Mouse (Mus musculus) stomach, embryonic 14.5 days (tissue): ENCODE data around the gene Acss3. TPM values are rescaled to one million over a fixed set of nuclear protein-coding genes. Genes with fewer than 3 reads are reported as not detected.

Experiments
- ATAC-seq: fragments of 200-750 bp; cut with Nextera tagmentation; 2 replicates; pipeline ENCODE4 v1.8.0; 2017; ENCODE audit warnings: low read depth, moderate TSS enrichment; ENCODE audit not compliant: insufficient number of reproducible peaks, insufficient read depth, low FRiP score
- H3K27ac ChIP-seq: fragments of 300-500 bp; sonication (generic); 2 replicates; pipeline ENCODE4 v1.5.1; 2014; ENCODE audit warnings: mild to moderate bottlenecking, low read length, moderate library complexity, mixed read lengths
- H3K27me3 ChIP-seq: fragments of 300-500 bp; sonication (generic); 2 replicates; pipeline ENCODE4 v1.6.1; 2014; ENCODE audit warnings: low read length, control low read depth, mixed read lengths; ENCODE audit not compliant: control insufficient read depth, insufficient read depth
- H3K36me3 ChIP-seq: fragments of 300-500 bp; sonication (generic); 2 replicates; pipeline ENCODE4 v1.6.1; 2014; ENCODE audit warnings: mild to moderate bottlenecking, control low read depth, low read length, moderate library complexity, mixed read lengths; ENCODE audit not compliant: control insufficient read depth, insufficient read depth
- H3K4me1 ChIP-seq: fragments of 300-500 bp; sonication (generic); 2 replicates; pipeline ENCODE4 v1.6.1; 2014; ENCODE audit warnings: low read length, control low read depth, mixed read lengths; ENCODE audit not compliant: control insufficient read depth, insufficient read depth
- H3K4me2 ChIP-seq: fragments of 300-500 bp; sonication (generic); replicated peaks from 2 replicates; pipeline ENCODE4 v1.6.1; 2014; ENCODE audit warnings: low read depth, low read length, control low read depth
- H3K4me3 ChIP-seq: fragments of 300-500 bp; sonication (generic); 2 replicates; pipeline ENCODE4 v1.5.1; 2014; ENCODE audit warnings: low read depth, low read length, control low read depth
- H3K9ac ChIP-seq: fragments of 300-500 bp; sonication (generic); replicated peaks from 2 replicates; pipeline ENCODE4 v1.6.1; 2014; ENCODE audit warnings: low read depth, mild to moderate bottlenecking, control low read depth, low read length, moderate library complexity, mixed read lengths
- H3K9me3 ChIP-seq: fragments of 300-500 bp; sonication (generic); 2 replicates; pipeline ENCODE4 v1.6.1; 2016; ENCODE audit warnings: low read depth, low read length, control low read depth; ENCODE audit not compliant: control insufficient read depth
- WGBS: fragments of 180-500 bp; shearing (Covaris S2); extraction: QIAGEN DNeasy Blood & Tissue Kit; methylation state at CpG from one replicate; pipeline ENCODE4 v1.1.7; 2014; 5-methylcytosine and 5-hydroxymethylcytosine counted together
- polyA plus RNA-seq: library from polyadenylated mRNA; unstranded; fragments of >200 nt; fragmentation: Nextera tagmentation; extraction: Ambion mirVana; gene quantifications from 2 replicates; pipeline ENCODE4 v1.2.1, GENCODE M21; 2014

The Acss3 gene
- polyA plus RNA-seq, 1 experiment from 2014 or later = 2.0 TPM

DNA sequence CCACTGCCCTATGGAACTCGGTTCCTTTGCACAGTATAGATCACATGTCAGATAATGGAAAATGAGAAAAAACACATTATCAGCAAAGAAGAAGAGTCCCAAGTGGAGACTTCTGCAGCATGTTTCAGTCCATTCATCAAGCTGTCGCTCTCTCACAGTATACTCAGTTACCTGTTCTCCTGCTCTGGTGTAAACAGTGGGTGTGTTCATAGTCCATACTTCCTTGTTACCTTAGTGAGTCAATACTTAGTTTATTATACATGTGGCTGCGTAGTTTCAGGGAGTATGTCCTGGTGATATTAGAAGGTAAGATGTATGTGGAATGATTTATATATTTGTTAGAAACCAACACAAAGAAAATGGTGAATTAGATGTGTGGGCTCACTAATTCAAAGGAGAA, 198.7 kb downstream of the Acss3 start:
- peak; percentile 56; the same call in 1 of the 2 replicates for ATAC-seq
- Histone ChIP-seq H3K4me2 (no peak overlapping the region), H3K4me3 (no peak overlapping the region), H3K9ac (no peak overlapping the region), H3K36me3 (no peaks in the 10 kb centered on the region), H3K9me3 (no peaks in the 10 kb centered on the region), H3K27me3 (no peaks in the 10 kb centered on the region), H3K27ac (no peak overlapping the region), H3K4me1 (no peaks in the 10 kb centered on the region)
- 68% methylated on average over 3 of the region's 3 CpGs for WGBS

DNA sequence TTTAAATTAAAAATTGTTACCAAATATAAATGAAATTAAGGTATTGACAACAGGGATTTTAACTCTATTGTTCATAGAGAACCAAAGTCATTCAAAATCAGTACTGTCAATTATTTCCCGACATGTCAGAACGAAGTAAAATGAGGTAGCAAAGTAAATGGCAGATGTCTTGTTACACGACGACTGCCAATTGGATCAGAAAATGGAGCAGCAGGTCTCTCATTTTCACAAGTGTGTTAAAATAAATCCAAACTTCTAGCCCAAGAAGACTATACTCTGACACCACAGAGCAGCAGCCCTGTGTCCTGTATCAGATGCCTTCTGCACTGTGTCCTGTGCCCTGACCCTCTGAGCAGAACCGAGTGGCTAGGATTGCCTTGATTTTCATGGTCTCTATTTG, 199.1 kb downstream of the Acss3 start:
- ATAC-seq = no peak
- Histone ChIP-seq H3K27ac (no peak overlapping the region), H3K36me3 (no peaks in the 10 kb centered on the region), H3K4me3 (no peak overlapping the region), H3K4me1 (no peaks in the 10 kb centered on the region), H3K9me3 (no peaks in the 10 kb centered on the region), H3K9ac (no peak overlapping the region), H3K27me3 (no peaks in the 10 kb centered on the region), H3K4me2 (no peak overlapping the region)
- 90% methylated on average over 5 of the region's 5 CpGs for WGBS

GRCm38 (mm10) chr10:106914822-106915221, 208.6 kb downstream of the Acss3 start:
- no peaks in the 10 kb centered on the region for H3K4me1 ChIP-seq
- H3K4me2 ChIP-seq = no peak overlapping the region
- H3K9ac ChIP-seq = no peak overlapping the region
- H3K36me3 ChIP-seq = no peaks in the 10 kb centered on the region
- H3K9me3 ChIP-seq = no peaks in the 10 kb centered on the region
- H3K27me3 ChIP-seq = no peaks in the 10 kb centered on the region
- H3K27ac ChIP-seq = no peak overlapping the region
- no peak overlapping the region for H3K4me3 ChIP-seq
- ATAC-seq = no peak

- no peaks in the 10 kb centered on the region for H3K9me3 ChIP-seq
- no peak overlapping the region for H3K4me2 ChIP-seq
- no peaks in the 10 kb centered on the region for H3K27me3 ChIP-seq
- H3K4me3 ChIP-seq = no peak overlapping the region
- ATAC-seq = no peak
- H3K27ac ChIP-seq = no peak overlapping the region
- H3K36me3 ChIP-seq = no peaks in the 10 kb centered on the region
- no peak overlapping the region for H3K9ac ChIP-seq
- no peaks in the 10 kb centered on the region for H3K4me1 ChIP-seq
These were observed 209.2 kb downstream of the Acss3 start for GRCm38 (mm10) chr10:106914275-106914674.

DNA sequence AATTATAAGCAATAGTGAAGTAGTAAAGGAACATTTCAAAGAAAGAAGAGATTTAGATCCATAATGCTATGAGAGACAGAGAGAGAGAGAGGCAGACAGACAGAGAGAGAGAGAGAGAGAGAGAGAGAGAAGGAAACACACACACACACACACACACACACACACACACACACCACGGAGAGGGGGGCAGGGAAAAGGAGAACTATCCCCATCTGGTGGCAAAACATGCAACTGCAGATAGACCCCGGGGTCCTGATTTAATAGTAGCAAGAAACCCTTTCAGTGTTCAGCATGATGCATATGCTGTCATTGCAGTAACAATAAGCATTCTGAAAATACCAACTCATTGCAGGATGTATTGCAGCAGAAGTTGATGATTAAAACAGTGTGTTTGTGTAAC, 210.4 kb downstream of the Acss3 start:
- H3K4me1 ChIP-seq = no peaks in the 10 kb centered on the region
- H3K9ac ChIP-seq = no peak overlapping the region
- H3K27me3 ChIP-seq = no peaks in the 10 kb centered on the region
- no peaks in the 10 kb centered on the region for H3K36me3 ChIP-seq
- no peak for ATAC-seq
- 15% methylated on average over 2 of the region's 2 CpGs for WGBS
- H3K4me2 ChIP-seq = no peak overlapping the region
- H3K27ac ChIP-seq = no peak overlapping the region
- H3K9me3 ChIP-seq = no peaks in the 10 kb centered on the region
- no peak overlapping the region for H3K4me3 ChIP-seq

GRCm38 (mm10) chr10:106910108-106910507, 213.4 kb downstream of the Acss3 start:
- Histone ChIP-seq H3K9me3 (no peaks in the 10 kb centered on the region), H3K9ac (no peak overlapping the region), H3K27me3 (no peaks in the 10 kb centered on the region), H3K4me3 (no peak overlapping the region), H3K4me2 (no peak overlapping the region), H3K27ac (no peak overlapping the region), H3K4me1 (no peaks in the 10 kb centered on the region), H3K36me3 (no peaks in the 10 kb centered on the region)
- ATAC-seq = no peak
- WGBS = 76% methylated on average over 3 of the region's 3 CpGs

GRCm38 (mm10) chr10:106896351-106896750, 227.1 kb downstream of the Acss3 start:
- H3K9me3 ChIP-seq = no peaks in the 10 kb centered on the region
- no peak overlapping the region for H3K4me3 ChIP-seq
- no peak overlapping the region for H3K4me2 ChIP-seq
- no peak for ATAC-seq
- H3K27me3 ChIP-seq = no peaks in the 10 kb centered on the region
- H3K27ac ChIP-seq = no peak overlapping the region
- no peaks in the 10 kb centered on the region for H3K4me1 ChIP-seq
- H3K9ac ChIP-seq = no peak overlapping the region
- 62% methylated on average over 13 of the region's 13 CpGs for WGBS
- no peaks in the 10 kb centered on the region for H3K36me3 ChIP-seq

Other genes starting within 250 kb of the Acss3 start
- 6.4 and 8.1 TPM in 2 replicates for gene Lin7a, start 148.0 kb upstream of the Acss3 start, polyA plus RNA-seq